Mouse (Mus musculus) liver, postnatal 0 days (tissue): ENCODE data around the gene Grm4. TPM values are rescaled to one million over a fixed set of nuclear protein-coding genes. Genes with fewer than 3 reads are reported as not detected.

Experiments used
- ATAC-seq: fragments of 200-750 bp; cut with Nextera tagmentation; 2 replicates; pipeline ENCODE4 v1.8.0; 2017; ENCODE audit warnings: mild to moderate bottlenecking, moderate library complexity
- DNase-seq: peaks from one replicate; pipeline ENCODE4 v3.0.0-alpha.2; 2016
- H3K27ac ChIP-seq: fragments of 300-500 bp; sonication (generic); 2 replicates; pipeline ENCODE4 v1.5.1; 2014; ENCODE audit warnings: antibody characterized with exemption, moderate library complexity, mild to moderate bottlenecking, low read depth
- H3K27me3 ChIP-seq: fragments of 300-500 bp; sonication (generic); 2 replicates; pipeline ENCODE4 v1.6.1; 2014; ENCODE audit warnings: low read length, control low read depth, mixed read lengths; ENCODE audit not compliant: insufficient read depth
- H3K36me3 ChIP-seq: fragments of 300-500 bp; sonication (generic); replicated peaks from 2 replicates; pipeline ENCODE4 v1.6.1; 2014; ENCODE audit warnings: mild to moderate bottlenecking, control low read depth, low read length, moderate library complexity, mixed read lengths; ENCODE audit not compliant: insufficient read depth
- H3K4me1 ChIP-seq: fragments of 300-500 bp; sonication (generic); 2 replicates; pipeline ENCODE4 v1.6.1; 2014; ENCODE audit warnings: antibody characterized with exemption, mild to moderate bottlenecking, control low read depth; ENCODE audit not compliant: insufficient read depth
- H3K4me2 ChIP-seq: fragments of 300-500 bp; sonication (generic); 2 replicates; pipeline ENCODE4 v1.6.1; 2014; ENCODE audit warnings: low read depth, mild to moderate bottlenecking, low read length, moderate library complexity, mixed read lengths
- H3K4me3 ChIP-seq: fragments of 300-500 bp; sonication (generic); 2 replicates; pipeline ENCODE4 v1.5.1; 2014; ENCODE audit warnings: low read depth, low read length
- H3K9ac ChIP-seq: fragments of 300-500 bp; sonication (generic); replicated peaks from 2 replicates; pipeline ENCODE4 v1.6.1; 2014; ENCODE audit warnings: mild to moderate bottlenecking, moderate library complexity
- H3K9me3 ChIP-seq: fragments of 300-500 bp; sonication (generic); 2 replicates; pipeline ENCODE4 v1.6.1; 2016; ENCODE audit warnings: mild to moderate bottlenecking, control low read depth, low read length, mixed read lengths
- CTCF ChIP-seq: sonication (generic); IDR thresholded peaks from 2 replicates; pipeline ENCODE4 v1.5.1; 2016; ENCODE audit warnings: antibody characterized with exemption, low read depth
- EP300 ChIP-seq: IDR thresholded peaks from 2 replicates; pipeline ENCODE4 v1.6.1; 2016; ENCODE audit warnings: antibody characterized with exemption, low read depth, mild to moderate bottlenecking
- WGBS: fragments of 180-500 bp; shearing (Covaris S2); extraction: QIAGEN DNeasy Blood & Tissue Kit; methylation state at CpG from one replicate; pipeline ENCODE4 v1.1.7; 2014; ENCODE audit not compliant: insufficient replicate concordance; 5-methylcytosine and 5-hydroxymethylcytosine counted together
- polyA plus RNA-seq: library from polyadenylated mRNA; unstranded; fragments of >200 nt; fragmentation: Nextera tagmentation; extraction: Ambion mirVana; gene quantifications from 2 replicates; pipeline ENCODE4 v1.2.1, GENCODE M21; 2015

Grm4 gene
- polyA plus RNA-seq, 1 experiment from 2014 or later = not detected

- Histone ChIP-seq H3K4me1 (0 out of 2 replicates have a peak, but pooled peaks cover 2% of the 10 kb centered on the region), H3K9me3 (no peaks in the 10 kb centered on the region), H3K4me3 (no peak overlapping the region), H3K4me2 (no peak overlapping the region), H3K27me3 (peaks cover 30% of the 10 kb centered on the region), H3K9ac (no peak overlapping the region), H3K27ac (no peak overlapping the region), H3K36me3 (no peaks in the 10 kb centered on the region)
- no peak for TF ChIP-seq EP300
- no peak for TF ChIP-seq CTCF
- ATAC-seq (no peak), DNase-seq (no peak)
- 49% methylated on average over 11 of the region's 11 CpGs for WGBS
Measured at GRCm38 (mm10) chr17:27506362-27506761, 14.8 kb downstream of the Grm4 start.

GRCm38 (mm10) chr17:27505221-27505881, 15.9 kb downstream of the Grm4 start:
- H3K27ac ChIP-seq = no peak overlapping the region
- no peak for DNase-seq
- H3K4me2 ChIP-seq = no peak overlapping the region
- peaks cover 20% of the 10 kb centered on the region for H3K27me3 ChIP-seq
- no peaks in the 10 kb centered on the region for H3K36me3 ChIP-seq
- H3K4me1 ChIP-seq = 0 out of 2 replicates have a peak, but pooled peaks cover 2% of the 10 kb centered on the region
- ATAC-seq = no peak
- no peaks in the 10 kb centered on the region for H3K9me3 ChIP-seq
- H3K9ac ChIP-seq = no peak overlapping the region
- TF ChIP-seq CTCF = no peak
- TF ChIP-seq EP300 = no peak
- H3K4me3 ChIP-seq = no peak overlapping the region
- WGBS = 49% methylated on average over 10 of the region's 10 CpGs

- no peak for ATAC-seq
Measured at GRCm38 (mm10) chr17:27503869-27504268, 17.3 kb downstream of the Grm4 start.

GRCm38 (mm10) chr17:27502736-27503445, 18.3 kb downstream of the Grm4 start:
- H3K36me3 ChIP-seq = no peaks in the 10 kb centered on the region
- H3K9me3 ChIP-seq = no peaks in the 10 kb centered on the region
- no peak for ATAC-seq
- no peak overlapping the region for H3K4me3 ChIP-seq
- H3K27me3 ChIP-seq = peaks cover 15% of the 10 kb centered on the region; the same call in 1 of the 2 replicates
- H3K4me1 ChIP-seq = 0 out of 2 replicates have a peak, but pooled peaks cover 2% of the 10 kb centered on the region
- DNase-seq = no peak
- no peak overlapping the region for H3K27ac ChIP-seq
- 67% methylated on average over 31 of the region's 31 CpGs for WGBS
- TF ChIP-seq EP300 = no peak
- no peak overlapping the region for H3K9ac ChIP-seq
- H3K4me2 ChIP-seq = no peak overlapping the region

More at GRCm38 (mm10) chr17:27503869-27504268, 17.3 kb downstream of the Grm4 start:
- H3K4me3 ChIP-seq = no peak overlapping the region
- no peak for DNase-seq
- H3K4me2 ChIP-seq = no peak overlapping the region
- H3K4me1 ChIP-seq = 0 out of 2 replicates have a peak, but pooled peaks cover 2% of the 10 kb centered on the region
- H3K9ac ChIP-seq = no peak overlapping the region
- no peaks in the 10 kb centered on the region for H3K9me3 ChIP-seq
- WGBS = 54% methylated on average over 7 of the region's 7 CpGs
- no peaks in the 10 kb centered on the region for H3K36me3 ChIP-seq
- no peak overlapping the region for H3K27ac ChIP-seq
- H3K27me3 ChIP-seq = peaks cover 15% of the 10 kb centered on the region; the same call in 1 of the 2 replicates
- TF ChIP-seq EP300 = no peak

GRCm38 (mm10) chr17:27502288-27502687, 18.9 kb downstream of the Grm4 start:
- DNase-seq = no peak
- Histone ChIP-seq H3K27me3 (peaks cover 14% of the 10 kb centered on the region; the same call in 1 of the 2 replicates), H3K36me3 (no peaks in the 10 kb centered on the region), H3K9me3 (no peaks in the 10 kb centered on the region), H3K4me2 (peak overlapping the region; percentile 24; the same call in 1 of the 2 replicates), H3K27ac (no peak overlapping the region), H3K9ac (no peak overlapping the region), H3K4me1 (0 out of 2 replicates have a peak, but pooled peaks cover 2% of the 10 kb centered on the region), H3K4me3 (no peak overlapping the region)
- ATAC-seq = no peak
- WGBS = 36% methylated on average over 14 of the region's 14 CpGs
- TF ChIP-seq CTCF (no peak), EP300 (no peak)

GRCm38 (mm10) chr17:27501331-27502251, 19.6 kb downstream of the Grm4 start:
- H3K4me2 ChIP-seq = peak overlapping the region; percentile 24
- no peak for TF ChIP-seq EP300
- TF ChIP-seq CTCF = no peak
- H3K36me3 ChIP-seq = no peaks in the 10 kb centered on the region
- H3K27ac ChIP-seq = no peak overlapping the region
- no peak overlapping the region for H3K9ac ChIP-seq
- ATAC-seq = 0 out of 2 replicates have a peak, but pooled peaks have one; percentile 19
- DNase-seq = peak; percentile 33
- 10% methylated on average over 18 of the region's 18 CpGs for WGBS
- no peaks in the 10 kb centered on the region for H3K9me3 ChIP-seq
- H3K4me1 ChIP-seq = 0 out of 2 replicates have a peak, but pooled peaks cover 2% of the 10 kb centered on the region
- no peak overlapping the region for H3K4me3 ChIP-seq
- H3K27me3 ChIP-seq = peaks cover 12% of the 10 kb centered on the region; the same call in 1 of the 2 replicates
